Mouse (Mus musculus): Measurements from ENCODE around the gene Grik5. TPM values are rescaled to one million over a fixed set of nuclear protein-coding genes. Genes with fewer than 3 reads are reported as not detected.

Gene Grik5
- polyA plus RNA-seq, 1 experiment: 31.5 TPM

DNA sequence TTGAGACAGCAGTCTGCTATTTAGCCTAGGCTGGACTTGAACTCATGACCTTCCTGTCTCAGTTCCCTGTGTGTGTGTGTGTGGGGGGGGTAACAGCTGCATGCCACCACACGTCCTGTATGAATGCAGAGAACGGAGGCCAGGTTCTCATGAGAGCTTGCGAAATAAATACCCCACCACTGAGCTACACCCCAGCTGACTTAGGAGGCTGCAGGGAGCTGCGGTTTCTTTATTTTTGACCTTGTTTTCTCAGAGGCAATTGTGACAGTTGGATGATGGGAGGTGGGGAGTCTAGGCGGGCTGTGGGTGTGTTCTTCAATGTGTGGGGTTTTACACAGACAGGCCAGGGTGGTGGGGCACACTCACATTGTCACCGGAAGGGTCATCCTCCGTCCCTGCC is 71.9 kb downstream of the Grik5 start:
- no peak for TF ChIP-seq EP300 (IDR thresholded peaks at IDR 0.05; ENCODE audit: insufficient read depth, low read depth, low read length)
- no peak for TF ChIP-seq POLR2A (IDR thresholded peaks at IDR 0.05; ENCODE audit: insufficient read depth, low read length)
- TF ChIP-seq CTCF (IDR thresholded peaks at IDR 0.05; ENCODE audit: low read depth, low read length): no peak
- no peak overlapping the region for H3K27ac ChIP-seq (ENCODE audit: insufficient read depth, low read length)
- no peaks in the 10 kb centered on the region for H3K9me3 ChIP-seq (replicated peaks; ENCODE audit: control insufficient read depth, insufficient read depth, low read length, poor library complexity, severe bottlenecking)
- H3K36me3 ChIP-seq (ENCODE audit: control insufficient read depth, insufficient read depth, low read length, poor library complexity, severe bottlenecking): no peaks in the 10 kb centered on the region
- H3K9ac ChIP-seq (ENCODE audit: low read depth, poor library complexity, severe bottlenecking): no peak overlapping the region
- H3K27me3 ChIP-seq (ENCODE audit: control insufficient read depth, insufficient read depth, low read length, poor library complexity, severe bottlenecking): no peaks in the 10 kb centered on the region
- peaks cover 5% of the 10 kb centered on the region for H3K4me1 ChIP-seq (ENCODE audit: control insufficient read depth, insufficient read depth, low read length)
- H3K4me3 ChIP-seq (ENCODE audit: low read depth, low read length): no peak overlapping the region

DNA sequence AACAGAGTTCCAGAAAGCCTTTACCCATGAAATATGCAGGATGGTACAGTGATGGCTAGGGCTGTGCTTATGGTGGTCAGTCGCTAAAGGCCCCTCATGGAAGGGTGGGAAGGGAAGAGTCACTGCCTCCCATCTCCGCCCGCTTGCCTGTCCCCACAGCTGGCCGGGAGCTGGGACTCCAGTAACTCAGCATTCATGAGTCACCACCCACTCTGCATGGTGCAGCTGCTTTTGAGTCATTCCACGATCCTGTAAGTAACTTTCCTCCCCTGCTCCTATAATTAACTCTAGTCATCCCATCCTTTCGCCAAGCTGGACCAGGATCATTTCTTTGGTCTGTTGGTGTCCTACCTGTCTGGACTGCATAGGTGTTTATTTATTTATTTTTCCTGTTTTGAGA is 79.1 kb downstream of the Grik5 start:
- H3K36me3 ChIP-seq (ENCODE audit: control insufficient read depth, insufficient read depth, low read length, poor library complexity, severe bottlenecking): no peaks in the 10 kb centered on the region
- no peak for TF ChIP-seq EP300 (IDR thresholded peaks at IDR 0.05; ENCODE audit: insufficient read depth, low read depth, low read length)
- no peak for TF ChIP-seq POLR2A (IDR thresholded peaks at IDR 0.05; ENCODE audit: insufficient read depth, low read length)
- TF ChIP-seq CTCF (IDR thresholded peaks at IDR 0.05; ENCODE audit: low read depth, low read length): no peak
- no peak overlapping the region for H3K27ac ChIP-seq (ENCODE audit: insufficient read depth, low read length)
- H3K4me1 ChIP-seq (ENCODE audit: control insufficient read depth, insufficient read depth, low read length): no peaks in the 10 kb centered on the region
- H3K9ac ChIP-seq (ENCODE audit: low read depth, poor library complexity, severe bottlenecking): no peak overlapping the region
- no peaks in the 10 kb centered on the region for H3K9me3 ChIP-seq (replicated peaks; ENCODE audit: control insufficient read depth, insufficient read depth, low read length, poor library complexity, severe bottlenecking)
- H3K4me3 ChIP-seq (ENCODE audit: low read depth, low read length): no peak overlapping the region
- no peaks in the 10 kb centered on the region for H3K27me3 ChIP-seq (ENCODE audit: control insufficient read depth, insufficient read depth, low read length, poor library complexity, severe bottlenecking)

- no peaks in the 10 kb centered on the region for H3K27me3 ChIP-seq (ENCODE audit: control insufficient read depth, insufficient read depth, low read length, poor library complexity, severe bottlenecking)
- H3K27ac ChIP-seq (ENCODE audit: insufficient read depth, low read length): no peak overlapping the region
- no peak overlapping the region for H3K4me3 ChIP-seq (ENCODE audit: low read depth, low read length)
- H3K36me3 ChIP-seq (ENCODE audit: control insufficient read depth, insufficient read depth, low read length, poor library complexity, severe bottlenecking): no peaks in the 10 kb centered on the region
- TF ChIP-seq CTCF (IDR thresholded peaks at IDR 0.05; ENCODE audit: low read depth, low read length): no peak
- TF ChIP-seq EP300 (IDR thresholded peaks at IDR 0.05; ENCODE audit: insufficient read depth, low read depth, low read length): no peak
- TF ChIP-seq POLR2A (IDR thresholded peaks at IDR 0.05; ENCODE audit: insufficient read depth, low read length): no peak
- H3K4me1 ChIP-seq (ENCODE audit: control insufficient read depth, insufficient read depth, low read length): no peaks in the 10 kb centered on the region
- no peak overlapping the region for H3K9ac ChIP-seq (ENCODE audit: low read depth, poor library complexity, severe bottlenecking)
- H3K9me3 ChIP-seq (replicated peaks; ENCODE audit: control insufficient read depth, insufficient read depth, low read length, poor library complexity, severe bottlenecking): no peaks in the 10 kb centered on the region
Observed at GRCm38 (mm10) chr7:24990478-24990877, 81.7 kb downstream of the Grik5 start.

- H3K9ac ChIP-seq (ENCODE audit: low read depth, poor library complexity, severe bottlenecking): no peak overlapping the region
- no peak overlapping the region for H3K27ac ChIP-seq (ENCODE audit: insufficient read depth, low read length)
- H3K4me1 ChIP-seq (ENCODE audit: control insufficient read depth, insufficient read depth, low read length): no peaks in the 10 kb centered on the region
- H3K27me3 ChIP-seq (ENCODE audit: control insufficient read depth, insufficient read depth, low read length, poor library complexity, severe bottlenecking): no peaks in the 10 kb centered on the region
- H3K9me3 ChIP-seq (replicated peaks; ENCODE audit: control insufficient read depth, insufficient read depth, low read length, poor library complexity, severe bottlenecking): no peaks in the 10 kb centered on the region
- H3K36me3 ChIP-seq (ENCODE audit: control insufficient read depth, insufficient read depth, low read length, poor library complexity, severe bottlenecking): no peaks in the 10 kb centered on the region
- TF ChIP-seq EP300 (IDR thresholded peaks at IDR 0.05; ENCODE audit: insufficient read depth, low read depth, low read length): no peak
- H3K4me3 ChIP-seq (ENCODE audit: low read depth, low read length): no peak overlapping the region
Observed at GRCm38 (mm10) chr7:24987941-24988340, 84.2 kb downstream of the Grik5 start.

GRCm38 (mm10) chr7:24985799-24986198 is 86.3 kb downstream of the Grik5 start:
- no peaks in the 10 kb centered on the region for H3K9me3 ChIP-seq (replicated peaks; ENCODE audit: control insufficient read depth, insufficient read depth, low read length, poor library complexity, severe bottlenecking)
- no peaks in the 10 kb centered on the region for H3K27me3 ChIP-seq (ENCODE audit: control insufficient read depth, insufficient read depth, low read length, poor library complexity, severe bottlenecking)
- no peaks in the 10 kb centered on the region for H3K4me1 ChIP-seq (ENCODE audit: control insufficient read depth, insufficient read depth, low read length)
- no peaks in the 10 kb centered on the region for H3K36me3 ChIP-seq (ENCODE audit: control insufficient read depth, insufficient read depth, low read length, poor library complexity, severe bottlenecking)
- TF ChIP-seq POLR2A (IDR thresholded peaks at IDR 0.05; ENCODE audit: insufficient read depth, low read length) (no peak), CTCF (IDR thresholded peaks at IDR 0.05; ENCODE audit: low read depth, low read length) (peak; percentile 73)
- H3K27ac ChIP-seq (ENCODE audit: insufficient read depth, low read length): no peak overlapping the region
- H3K9ac ChIP-seq (ENCODE audit: low read depth, poor library complexity, severe bottlenecking): no peak overlapping the region
- H3K4me3 ChIP-seq (ENCODE audit: low read depth, low read length): no peak overlapping the region

- Histone ChIP-seq H3K27ac (ENCODE audit: insufficient read depth, low read length) (no peak overlapping the region), H3K27me3 (ENCODE audit: control insufficient read depth, insufficient read depth, low read length, poor library complexity, severe bottlenecking) (no peaks in the 10 kb centered on the region)
- TF ChIP-seq POLR2A (IDR thresholded peaks at IDR 0.05; ENCODE audit: insufficient read depth, low read length) (no peak), CTCF (IDR thresholded peaks at IDR 0.05; ENCODE audit: low read depth, low read length) (peak; percentile 45), EP300 (IDR thresholded peaks at IDR 0.05; ENCODE audit: insufficient read depth, low read depth, low read length) (no peak)
Observed at GRCm38 (mm10) chr7:24984307-24984706, 87.8 kb downstream of the Grik5 start.

More at GRCm38 (mm10) chr7:24984307-24984706, 87.8 kb downstream of the Grik5 start:
- no peaks in the 10 kb centered on the region for H3K4me1 ChIP-seq (ENCODE audit: control insufficient read depth, insufficient read depth, low read length)
- no peaks in the 10 kb centered on the region for H3K9me3 ChIP-seq (replicated peaks; ENCODE audit: control insufficient read depth, insufficient read depth, low read length, poor library complexity, severe bottlenecking)
- no peak overlapping the region for H3K4me3 ChIP-seq (ENCODE audit: low read depth, low read length)
- H3K36me3 ChIP-seq (ENCODE audit: control insufficient read depth, insufficient read depth, low read length, poor library complexity, severe bottlenecking): no peaks in the 10 kb centered on the region
- no peak overlapping the region for H3K9ac ChIP-seq (ENCODE audit: low read depth, poor library complexity, severe bottlenecking)
